Mouse (Mus musculus) heart, adult 2 months (tissue): Measurements from ENCODE around the gene Tnni2.

Experiments used
- EP300 ChIP-seq: fragments of 200-500 bp; IDR thresholded peaks from 2 replicates; pipeline ENCODE4 v1.6.1; 2011; ENCODE audit warnings: low read depth, low read length, control low read depth; ENCODE audit not compliant: insufficient read depth
- POLR2A ChIP-seq: fragments of 200-500 bp; IDR thresholded peaks from 2 replicates; pipeline ENCODE4 v1.6.1; 2011; ENCODE audit warnings: mild to moderate bottlenecking, low read depth, low read length, control low read depth; ENCODE audit not compliant: insufficient read depth

GRCm38 (mm10) chr7:142460636-142461077 is 19.0 kb downstream of the Tnni2 start, which contains the start of gene Lsp1:
- TF ChIP-seq EP300 (no peak), POLR2A (no peak)
